Mouse (Mus musculus): Measurements from ENCODE around the gene Ccl6. TPM values are rescaled to one million over a fixed set of nuclear protein-coding genes. Genes with fewer than 3 reads are reported as not detected.

The Ccl6 gene
- total RNA-seq (2021): 10 to 100 TPM; 11.4 to 30.4 TPM
- long read RNA-seq, experiment 1, transcript Ccl6-201 (4 exons, 1,440 nt): major isoform, 7 of 8 reads
- long read RNA-seq, experiment 1, partial matches to known transcripts: 0 of 8 reads
- long read RNA-seq, experiment 1, other reads (novel, unspliced or antisense): 1 of 8 reads
- long read RNA-seq, experiment 2, partial matches to known transcripts: 0 of 2 reads
- long read RNA-seq, experiment 2, other reads (novel, unspliced or antisense): 0 of 2 reads

GRCm38 (mm10) chr11:83592853-83593252 lies at the start of gene Ccl6:
Gene Ccl6, minus strand, starts transcription at chr11:83593087.
- DNase-seq: no peak

- no peak for DNase-seq
Observed at GRCm38 (mm10) chr11:83641216-83641615, 48.3 kb upstream of the Ccl6 start.

GRCm38 (mm10) chr11:83640141-83640540 lies 47.3 kb upstream of the Ccl6 start:
- no peak for DNase-seq

- no peak for DNase-seq
Observed at GRCm38 (mm10) chr11:83639533-83639932, 46.6 kb upstream of the Ccl6 start.

GRCm38 (mm10) chr11:83638934-83639333 lies 46.0 kb upstream of the Ccl6 start:
- DNase-seq: no peak

GRCm38 (mm10) chr11:83636742-83637235 lies 43.9 kb upstream of the Ccl6 start:
- DNase-seq: no peak

- DNase-seq: no peak
Observed at GRCm38 (mm10) chr11:83634898-83635297, 42.0 kb upstream of the Ccl6 start.

GRCm38 (mm10) chr11:83634425-83634824 lies 41.5 kb upstream of the Ccl6 start:
- DNase-seq: no peak

GRCm38 (mm10) chr11:83632744-83633143 lies 39.9 kb upstream of the Ccl6 start:
- peak in 1 of 2 experiments; percentile 22 for DNase-seq

- DNase-seq: no peak
Observed at GRCm38 (mm10) chr11:83631065-83631464, 38.2 kb upstream of the Ccl6 start.

GRCm38 (mm10) chr11:83630630-83631029 lies 37.7 kb upstream of the Ccl6 start:
- no peak for DNase-seq

- no peak for DNase-seq
Observed at GRCm38 (mm10) chr11:83628808-83629207, 35.9 kb upstream of the Ccl6 start.

GRCm38 (mm10) chr11:83623586-83623985 lies 30.7 kb upstream of the Ccl6 start:
- DNase-seq: no peak

- no peak for DNase-seq
Observed at GRCm38 (mm10) chr11:83619037-83619436, 26.1 kb upstream of the Ccl6 start.

GRCm38 (mm10) chr11:83618238-83618637 lies 25.4 kb upstream of the Ccl6 start:
- no peak for DNase-seq

GRCm38 (mm10) chr11:83616586-83616985 lies 23.7 kb upstream of the Ccl6 start:
- no peak for DNase-seq

GRCm38 (mm10) chr11:83610900-83611299 lies 18.0 kb upstream of the Ccl6 start:
- DNase-seq: no peak

- no peak for DNase-seq
Observed at GRCm38 (mm10) chr11:83606396-83606795, 13.5 kb upstream of the Ccl6 start.

- DNase-seq: no peak
Observed at GRCm38 (mm10) chr11:83605535-83605934, 12.6 kb upstream of the Ccl6 start.

- DNase-seq: no peak
Observed at GRCm38 (mm10) chr11:83604698-83605097, 11.8 kb upstream of the Ccl6 start.

- no peak for DNase-seq
Observed at GRCm38 (mm10) chr11:83603399-83603798, 10.5 kb upstream of the Ccl6 start.

GRCm38 (mm10) chr11:83600576-83600975 lies 7.7 kb upstream of the Ccl6 start:
- DNase-seq: no peak

- no peak for DNase-seq
Observed at GRCm38 (mm10) chr11:83598991-83599390, 6.1 kb upstream of the Ccl6 start.

- DNase-seq: no peak
Observed at GRCm38 (mm10) chr11:83598207-83598837, 5.4 kb upstream of the Ccl6 start.
